In genomic region chr11:20639918-20640447, GRCm38 (mm10) we compare ENCODE assay signal across 7 mouse cellular contexts.
DNase-seq lines count a peak whose midpoint lies in the region; ATAC-seq lines count a peak whose summit lies in the region.

No protein-coding gene starts in this region.

- under 1% methylated on average over 11 of the region's 11 CpGs for WGBS in embryonic facial prominence, embryonic 12.5 days
- WGBS in heart, embryonic 16.5 days, result 11% methylated on average over 11 of the region's 11 CpGs
- WGBS in limb, embryonic 13.5 days, result 2% methylated on average over 11 of the region's 11 CpGs
- WGBS in neural tube, embryonic 11.5 days, result 1% methylated on average over 11 of the region's 11 CpGs

- peaks cover 47% of the 10 kb centered on the region for H3K4me1 ChIP-seq in embryonic facial prominence, embryonic 12.5 days
- peaks cover 51% of the 10 kb centered on the region for H3K4me1 ChIP-seq in heart, embryonic 16.5 days (ENCODE audit: control insufficient read depth, insufficient read depth, low read length)
- peaks cover 68% of the 10 kb centered on the region for H3K4me1 ChIP-seq in limb, embryonic 13.5 days
- H3K4me1 ChIP-seq in neural tube, embryonic 11.5 days (ENCODE audit: control insufficient read depth, insufficient read depth, low read length), result peaks cover 12% of the 10 kb centered on the region

- no peaks in the 10 kb centered on the region for H3K36me3 ChIP-seq in embryonic facial prominence, embryonic 12.5 days
- H3K36me3 ChIP-seq in heart, embryonic 16.5 days (ENCODE audit: control insufficient read depth, insufficient read depth), result no peaks in the 10 kb centered on the region
- H3K36me3 ChIP-seq in limb, embryonic 13.5 days, result no peaks in the 10 kb centered on the region
- no peaks in the 10 kb centered on the region for H3K36me3 ChIP-seq in neural tube, embryonic 11.5 days (ENCODE audit: control insufficient read depth, insufficient read depth, low read length)

- H3K4me3 ChIP-seq in embryonic facial prominence, embryonic 12.5 days, result no peak overlapping the region; the same call in 1 of the 2 replicates
- H3K4me3 ChIP-seq in heart, embryonic 16.5 days (ENCODE audit: low read length), result peak overlapping the region; percentile 39
- peak overlapping the region; percentile 21 for H3K4me3 ChIP-seq in limb, embryonic 13.5 days
- H3K4me3 ChIP-seq in neural tube, embryonic 11.5 days (ENCODE audit: low read depth, low read length), result no peak overlapping the region

- peak; percentile 85 for DNase-seq in Muller cell, postnatal 12 days (ENCODE audit: inconsistent ontology term)
- DNase-seq in neural tube, embryonic 11.5 days (ENCODE audit: low spot score), result peak; percentile 72
- no peak for DNase-seq in ovary, postnatal 14 days (ENCODE audit: low spot score)
- DNase-seq in ovary, adult 18-20 months (ENCODE audit: low spot score), result no peak

- no peaks in the 10 kb centered on the region for H3K9me3 ChIP-seq in embryonic facial prominence, embryonic 12.5 days
- no peaks in the 10 kb centered on the region for H3K9me3 ChIP-seq in heart, embryonic 16.5 days (replicated peaks; ENCODE audit: control insufficient read depth, low read length)
- H3K9me3 ChIP-seq in limb, embryonic 13.5 days, result no peaks in the 10 kb centered on the region
- H3K9me3 ChIP-seq in neural tube, embryonic 11.5 days (ENCODE audit: control insufficient read depth, low read length), result no peaks in the 10 kb centered on the region

- H3K27me3 ChIP-seq in embryonic facial prominence, embryonic 12.5 days, result no peaks in the 10 kb centered on the region
- H3K27me3 ChIP-seq in heart, embryonic 16.5 days (ENCODE audit: control insufficient read depth, insufficient read depth, low read length), result no peaks in the 10 kb centered on the region
- no peaks in the 10 kb centered on the region for H3K27me3 ChIP-seq in limb, embryonic 13.5 days
- H3K27me3 ChIP-seq in neural tube, embryonic 11.5 days (ENCODE audit: control insufficient read depth, insufficient read depth, low read length), result no peaks in the 10 kb centered on the region

- ATAC-seq in embryonic facial prominence, embryonic 12.5 days (ENCODE audit: insufficient number of reproducible peaks, insufficient read depth, low FRiP score, low TSS enrichment), result peak; percentile 86; the same call in 1 of the 2 replicates
- peak; percentile 89 for ATAC-seq in heart, embryonic 16.5 days (replicated peaks; ENCODE audit: extremely low read depth, insufficient read depth, low FRiP score)
- peak; percentile 87 for ATAC-seq in limb, embryonic 13.5 days (ENCODE audit: low FRiP score, low read depth)
- peak; percentile 90 for ATAC-seq in neural tube, embryonic 11.5 days (ENCODE audit: insufficient read depth, low FRiP score, low TSS enrichment)

- peak overlapping the region; percentile 36 for H3K9ac ChIP-seq in embryonic facial prominence, embryonic 12.5 days
- peak overlapping the region; percentile 57 for H3K9ac ChIP-seq in heart, embryonic 16.5 days (ENCODE audit: low read length)
- H3K9ac ChIP-seq in limb, embryonic 13.5 days, result peak overlapping the region; percentile 53
- peak overlapping the region; percentile 8; the same call in 1 of the 2 replicates for H3K9ac ChIP-seq in neural tube, embryonic 11.5 days (ENCODE audit: low read length)

- peak overlapping the region; percentile 84 for H3K27ac ChIP-seq in embryonic facial prominence, embryonic 12.5 days
- H3K27ac ChIP-seq in heart, embryonic 16.5 days (ENCODE audit: low read length), result peak overlapping the region; percentile 72
- H3K27ac ChIP-seq in limb, embryonic 13.5 days, result peak overlapping the region; percentile 63
- H3K27ac ChIP-seq in neural tube, embryonic 11.5 days (ENCODE audit: low read depth, low read length), result peak overlapping the region; percentile 36; the same call in 1 of the 2 replicates

- H3K4me2 ChIP-seq in embryonic facial prominence, embryonic 12.5 days (replicated peaks), result peak overlapping the region; percentile 45
- peak overlapping the region; percentile 63 for H3K4me2 ChIP-seq in heart, embryonic 16.5 days (ENCODE audit: low read depth, low read length)
- peak overlapping the region; percentile 57 for H3K4me2 ChIP-seq in limb, embryonic 13.5 days (replicated peaks)
- H3K4me2 ChIP-seq in neural tube, embryonic 11.5 days (ENCODE audit: low read depth), result peak overlapping the region; percentile 25

Comparison
In these comparisons a context has a peak if more than half of its experiments do, and no peak if none do; other contexts are left out.
1. DNase-seq: peak in Muller cell, postnatal 12 days (single experiment) and neural tube, embryonic 11.5 days (single experiment); none in ovary, postnatal 14 days (single experiment) and ovary, adult 18-20 months (single experiment).
2. H3K4me3 ChIP-seq: peak in heart, embryonic 16.5 days (single experiment) and limb, embryonic 13.5 days (single experiment); none in embryonic facial prominence, embryonic 12.5 days (single experiment) and neural tube, embryonic 11.5 days (single experiment).
3. Peak in every context shown above with its lines, with median percentiles within 50 percentile points of each other: ATAC-seq, H3K27ac ChIP-seq, H3K4me2 ChIP-seq and H3K9ac ChIP-seq.